Mouse (Mus musculus) spleen, embryonic (tissue): Measurements from ENCODE around the gene Mvb12b.

Experiments
- CTCF ChIA-PET: fragments of 350-600 bp; sonication (Branson Sonifier 250); formaldehyde crosslinking; loops from one replicate; lab custom pipeline; 2022; lab: Charles Lee

Mvb12b gene

DNA sequence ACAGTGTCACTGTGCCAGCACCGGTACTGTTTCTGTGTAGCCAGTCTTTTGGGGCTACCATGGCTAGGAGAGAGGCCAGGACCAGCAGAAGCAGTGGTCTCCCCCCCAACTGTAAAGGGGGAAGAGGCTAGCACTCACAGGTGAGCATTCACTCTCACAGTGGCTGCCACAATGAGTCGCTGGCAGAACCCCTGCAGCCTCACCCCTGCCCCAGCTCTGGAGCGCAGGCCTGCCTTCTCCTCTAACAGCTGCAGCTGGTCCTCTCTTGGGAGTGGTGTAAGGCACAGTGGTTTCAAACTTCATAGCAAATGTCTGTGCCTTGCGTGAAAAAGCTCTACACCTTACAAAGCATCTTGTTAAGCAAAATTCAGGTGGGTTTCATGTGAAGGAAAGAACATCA lies 70.7 kb downstream of the Mvb12b start:
- CTCF ChIA-PET, result no interaction called here

DNA sequence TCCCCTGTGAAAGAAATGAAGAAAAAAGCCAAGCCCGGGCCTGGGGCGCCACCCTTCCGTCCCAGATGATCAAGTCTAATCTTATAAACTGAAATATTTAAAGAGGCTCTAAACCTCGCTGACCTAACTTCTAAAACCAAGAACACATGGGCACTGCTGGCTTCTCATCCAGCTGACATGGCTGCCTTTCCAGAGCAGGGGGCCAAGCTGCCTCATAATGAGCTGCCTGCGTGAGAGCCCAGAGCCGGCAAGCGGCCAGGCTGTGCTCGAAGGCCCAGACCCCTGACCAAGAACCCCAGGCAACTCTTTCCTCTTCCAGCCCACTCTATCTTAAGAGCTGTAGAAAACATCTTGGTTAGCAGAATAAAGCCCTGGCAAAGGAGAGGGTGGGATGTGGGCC lies 73.2 kb downstream of the Mvb12b start:
- CTCF ChIA-PET, result no interaction called here

DNA sequence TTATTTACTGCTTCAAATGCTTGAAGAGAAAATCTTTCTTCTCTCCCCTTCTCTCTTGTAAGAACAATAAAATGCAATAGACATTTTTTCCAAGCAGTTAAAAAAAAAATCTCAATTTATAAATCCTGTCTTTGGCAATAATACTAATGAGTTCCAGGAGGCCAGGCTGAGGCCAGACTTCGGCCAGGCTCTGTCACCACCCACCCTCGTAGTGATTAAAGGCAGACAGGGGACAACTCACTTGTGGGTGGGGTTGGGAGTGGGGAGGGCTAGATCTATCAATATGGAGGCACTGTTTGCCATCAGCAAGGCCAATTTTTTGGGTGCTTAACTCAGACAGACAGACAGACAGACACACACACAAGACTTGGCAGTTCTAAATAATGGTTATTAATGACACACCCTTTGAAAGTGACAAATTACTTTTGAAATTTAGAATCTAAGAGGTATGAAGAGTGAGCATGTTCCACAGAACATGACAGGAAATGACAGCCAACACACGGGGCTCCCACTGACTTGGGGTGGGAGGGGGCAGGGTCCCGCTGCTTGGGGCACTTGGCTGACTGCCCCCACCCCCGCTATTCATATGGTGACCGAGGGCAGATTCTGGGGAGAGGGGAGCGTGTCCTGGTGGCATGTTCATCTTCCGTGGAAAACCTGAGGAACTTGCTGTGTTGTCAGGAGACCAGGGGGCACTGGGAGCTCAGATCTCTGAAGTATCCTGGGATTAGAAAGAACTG lies 74.1 kb downstream of the Mvb12b start:
- CTCF ChIA-PET, result no interaction called here

DNA sequence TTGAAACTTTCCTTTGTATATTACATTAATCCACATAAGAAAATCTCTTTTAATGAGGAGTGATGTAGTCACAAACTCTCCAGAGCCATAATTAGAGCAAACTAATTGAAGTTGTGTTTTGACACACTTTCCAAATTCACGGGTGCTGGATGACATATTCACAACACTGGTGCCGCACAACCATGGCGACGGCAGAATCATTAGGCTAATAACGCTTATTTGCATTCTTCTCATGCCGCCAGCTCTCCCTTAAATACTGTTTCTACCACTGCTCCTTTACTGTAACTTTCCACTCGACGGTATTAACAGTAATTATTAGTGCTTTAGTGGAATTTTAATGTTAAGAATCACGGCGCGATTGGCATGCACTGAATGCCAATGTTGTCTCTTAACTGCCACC lies 74.8 kb downstream of the Mvb12b start:
- CTCF ChIA-PET, result interaction anchor here (0.6 kb wide), 1 partner anchor 942 kb away, joined by 3 read pairs; no protein-coding TSS in a partner anchor

DNA sequence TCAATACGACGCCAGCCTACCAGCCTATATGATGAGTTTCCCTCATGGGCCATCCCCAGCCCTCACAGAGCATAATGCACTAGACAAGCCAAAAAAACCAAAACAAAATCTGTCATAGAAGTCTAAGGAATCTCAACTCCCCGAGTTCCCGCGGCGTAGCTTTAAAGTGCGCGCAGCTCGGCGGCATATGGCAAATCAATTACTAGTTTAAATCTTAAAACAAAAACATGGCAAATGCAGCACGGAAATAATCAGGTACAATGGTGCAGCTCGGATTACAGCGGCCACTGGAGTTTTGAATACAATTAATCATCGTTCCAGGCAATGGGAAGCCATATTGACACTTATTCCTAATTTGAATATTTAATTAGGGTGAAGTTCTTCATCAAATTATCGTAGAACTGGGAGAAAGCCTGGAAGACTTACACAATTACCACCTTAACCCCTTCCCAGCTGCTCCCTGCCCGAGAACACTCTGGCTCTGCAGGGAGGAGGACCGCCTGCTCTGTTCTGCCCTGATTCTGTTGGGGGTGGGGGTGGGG lies 76.3 kb downstream of the Mvb12b start:
- CTCF ChIA-PET, result no interaction called here

DNA sequence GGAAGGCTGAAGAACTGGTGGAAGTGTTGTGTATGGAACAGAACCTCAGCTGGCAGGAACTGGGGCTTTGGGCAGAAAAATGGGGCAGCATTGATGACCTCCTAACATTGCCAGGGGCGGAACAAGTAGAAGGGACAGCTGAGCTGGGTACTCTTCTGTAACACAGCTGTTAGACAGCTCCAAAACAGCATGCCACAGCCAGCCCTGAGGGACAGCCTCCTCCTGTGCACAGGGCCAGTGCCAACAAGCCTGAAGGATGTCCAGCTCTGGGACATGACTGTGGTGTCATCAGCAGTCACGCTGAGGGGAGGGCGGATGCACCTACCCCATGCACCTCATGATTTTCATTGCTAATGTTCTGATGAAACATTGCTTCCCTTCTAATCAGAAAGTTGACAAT lies 78.7 kb downstream of the Mvb12b start:
- CTCF ChIA-PET, result no interaction called here

DNA sequence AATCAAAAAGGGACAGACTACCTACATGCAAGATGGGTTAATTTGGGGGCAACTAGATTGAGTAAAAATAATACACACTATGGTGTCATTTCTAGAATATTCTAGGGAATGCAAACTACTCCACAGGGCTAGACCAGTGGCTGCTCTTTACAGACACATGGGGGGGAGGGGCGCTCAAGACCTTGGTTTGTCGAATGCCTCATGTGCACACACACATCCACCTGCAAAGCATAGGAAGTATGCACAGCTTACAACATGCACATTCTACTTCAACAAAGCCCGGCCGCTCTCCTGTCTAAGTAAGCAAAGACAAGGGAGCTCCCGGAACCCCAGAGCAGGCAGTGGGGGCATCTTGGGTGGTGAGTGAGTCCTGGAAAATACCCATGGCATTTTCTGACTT lies 79.7 kb downstream of the Mvb12b start:
- CTCF ChIA-PET, result no interaction called here

DNA sequence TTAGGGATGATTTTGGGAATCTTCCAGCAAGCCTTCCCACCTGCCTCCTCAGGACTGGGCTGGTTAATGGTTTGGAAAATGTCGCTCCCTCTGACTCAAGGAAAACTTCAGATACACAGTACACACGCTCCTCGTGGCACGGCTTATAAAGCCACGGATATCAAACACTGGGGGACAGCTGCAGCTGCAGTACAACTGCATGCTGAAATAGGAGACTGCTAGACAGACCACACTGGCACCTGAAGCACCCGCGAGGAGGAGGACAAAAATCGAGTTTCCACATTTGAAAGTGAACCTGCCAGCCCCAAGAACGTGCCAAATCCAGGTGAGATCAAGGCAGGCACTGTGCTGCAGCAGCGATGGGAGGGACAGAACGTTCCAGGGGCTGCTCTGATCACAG lies 82.1 kb downstream of the Mvb12b start:
- CTCF ChIA-PET, result no interaction called here

DNA sequence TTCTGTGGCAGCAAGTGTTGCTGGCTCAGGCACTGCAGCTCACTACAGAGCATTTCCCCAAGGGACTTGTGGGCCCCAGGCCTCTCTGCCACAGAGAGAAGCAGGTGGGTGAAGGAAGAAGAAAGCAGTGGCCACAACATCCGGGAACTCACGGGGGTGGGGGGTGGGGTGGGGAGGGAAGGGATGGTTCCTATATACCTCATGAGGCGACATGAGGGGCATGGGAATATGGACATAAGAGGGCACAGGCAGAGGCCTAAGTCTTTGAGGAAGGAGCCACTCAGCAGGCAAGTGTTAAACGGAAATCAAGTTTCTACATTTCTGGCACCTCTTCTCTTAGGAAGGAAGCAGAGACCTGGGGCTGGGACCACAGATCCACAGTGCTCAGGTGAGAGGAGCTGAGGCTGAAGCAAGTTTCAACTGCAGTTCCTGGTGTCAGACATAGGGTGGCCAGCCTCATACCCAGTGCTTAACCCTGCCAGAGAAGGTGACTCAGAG lies 84.0 kb downstream of the Mvb12b start:
- CTCF ChIA-PET, result no interaction called here

DNA sequence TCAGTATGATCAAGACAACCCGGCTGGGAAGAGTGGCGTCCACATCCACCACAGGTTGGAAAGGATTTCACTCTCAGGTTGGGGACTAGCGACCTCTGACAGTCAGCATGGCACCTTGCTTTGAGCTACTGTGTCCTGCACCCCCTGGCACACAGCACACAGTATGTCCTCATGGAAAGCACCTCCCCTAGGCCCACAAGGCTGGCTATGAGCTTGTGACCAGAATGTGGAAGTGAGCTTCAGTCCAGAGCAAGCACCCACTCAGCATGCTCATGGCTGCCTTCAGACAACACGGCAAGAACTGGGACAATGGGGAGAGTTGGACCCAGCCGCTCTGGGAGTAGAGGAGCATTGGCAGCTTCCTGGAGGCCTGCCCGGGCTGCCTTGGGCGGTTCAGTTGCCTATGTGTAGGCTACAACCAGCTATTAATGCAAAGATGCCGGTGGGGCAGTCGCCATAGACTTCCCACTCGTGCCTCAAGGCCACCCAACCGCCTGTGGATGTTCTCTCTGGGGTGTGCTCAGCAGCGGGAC lies 84.6 kb downstream of the Mvb12b start:
- CTCF ChIA-PET, result no interaction called here

DNA sequence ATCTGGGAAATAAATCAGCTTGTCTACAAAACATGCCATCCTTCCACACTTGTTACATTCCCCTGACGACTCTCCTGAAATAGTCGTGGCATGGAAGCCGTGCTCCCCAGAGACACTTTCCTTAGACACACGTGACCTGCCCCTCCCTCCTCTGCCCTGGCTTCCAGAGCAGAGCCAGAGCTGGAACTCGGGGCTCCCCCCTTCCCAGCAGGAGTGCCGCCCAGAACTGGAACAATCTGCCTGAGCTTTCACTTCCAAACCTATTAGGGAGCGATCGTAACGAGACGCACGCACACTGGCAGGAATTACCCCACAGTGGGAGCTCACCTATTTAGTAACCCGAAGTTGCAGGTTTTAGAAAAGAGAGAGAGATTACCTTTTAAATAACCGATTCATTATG lies 86.0 kb downstream of the Mvb12b start:
- CTCF ChIA-PET, result no interaction called here

DNA sequence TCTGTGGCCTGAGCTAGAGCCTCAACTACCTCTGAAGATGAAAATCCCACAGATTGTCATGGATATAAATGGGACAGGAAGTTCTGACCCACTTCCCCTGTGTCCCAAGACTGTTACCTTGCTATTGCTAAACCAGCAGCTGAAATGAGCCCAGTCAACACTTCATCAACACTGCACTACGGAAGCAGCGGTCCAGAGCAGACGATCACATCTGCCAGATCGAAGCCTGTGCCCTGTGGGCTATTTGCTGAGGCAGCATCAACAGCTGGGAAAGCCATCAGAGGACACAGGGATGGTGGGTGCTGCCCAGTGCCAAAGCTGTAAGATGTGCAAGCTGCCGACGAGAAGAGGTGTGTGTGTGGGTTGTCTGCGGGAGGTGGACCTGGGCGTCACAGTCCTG lies 86.4 kb downstream of the Mvb12b start:
- CTCF ChIA-PET, result no interaction called here

DNA sequence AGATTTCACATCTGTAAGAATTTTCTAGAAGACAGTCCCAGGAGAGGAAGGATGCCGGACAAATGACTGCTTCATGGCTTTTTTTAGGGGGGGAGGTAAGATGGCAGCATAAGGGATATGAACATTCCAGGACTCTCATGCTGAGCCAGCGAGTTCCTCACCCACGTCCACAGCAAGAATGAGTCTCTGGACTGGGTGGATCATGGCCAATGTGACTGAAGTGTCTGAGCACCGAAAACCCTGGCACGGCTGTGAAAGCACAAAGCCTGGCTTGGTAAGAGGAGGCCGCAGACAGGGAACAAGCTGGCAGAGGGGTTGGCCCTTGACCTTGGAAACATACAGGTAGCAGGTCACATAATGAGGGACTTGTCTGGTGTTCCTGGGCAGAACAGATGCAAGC lies 87.5 kb downstream of the Mvb12b start:
- CTCF ChIA-PET, result no interaction called here

DNA sequence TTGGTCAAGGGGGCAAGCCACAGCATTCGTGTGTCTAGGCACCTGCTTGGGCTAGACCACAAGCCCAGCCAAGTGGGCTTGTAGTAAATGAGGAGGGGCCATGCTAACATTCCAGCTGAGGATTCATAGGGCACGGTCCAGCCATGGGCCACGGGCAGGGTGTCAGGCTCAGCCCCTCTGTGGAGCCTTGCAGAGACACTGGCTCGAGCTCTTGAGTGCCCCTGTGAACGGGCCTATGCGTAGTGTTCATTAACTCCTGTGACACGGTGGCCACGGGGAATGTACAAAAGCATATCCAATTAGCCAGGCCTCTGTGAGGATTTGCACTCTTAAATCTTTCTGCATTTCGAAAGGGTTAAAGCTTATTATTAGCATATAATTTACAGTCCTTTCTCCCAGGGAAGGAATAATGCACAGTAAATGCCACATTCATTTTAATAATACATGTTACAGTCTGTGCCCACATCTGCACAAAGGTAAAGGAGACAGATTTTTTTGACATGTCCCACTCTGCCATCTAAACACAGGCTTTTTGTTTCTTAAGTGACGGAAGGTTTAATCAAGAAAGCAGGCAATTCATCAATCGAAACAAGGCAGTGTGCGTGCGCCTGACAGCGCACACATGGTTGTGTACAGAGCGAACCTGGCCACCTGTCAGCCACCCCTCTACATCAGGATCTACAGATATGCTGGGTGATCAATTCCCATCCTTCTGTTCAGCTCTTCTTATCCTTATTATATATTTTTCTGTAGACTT lies 91.9 kb downstream of the Mvb12b start:
- CTCF ChIA-PET, result interaction anchor here (0.5 kb wide), 1 partner anchor 896 kb away, joined by 5 read pairs; no protein-coding TSS in a partner anchor

DNA sequence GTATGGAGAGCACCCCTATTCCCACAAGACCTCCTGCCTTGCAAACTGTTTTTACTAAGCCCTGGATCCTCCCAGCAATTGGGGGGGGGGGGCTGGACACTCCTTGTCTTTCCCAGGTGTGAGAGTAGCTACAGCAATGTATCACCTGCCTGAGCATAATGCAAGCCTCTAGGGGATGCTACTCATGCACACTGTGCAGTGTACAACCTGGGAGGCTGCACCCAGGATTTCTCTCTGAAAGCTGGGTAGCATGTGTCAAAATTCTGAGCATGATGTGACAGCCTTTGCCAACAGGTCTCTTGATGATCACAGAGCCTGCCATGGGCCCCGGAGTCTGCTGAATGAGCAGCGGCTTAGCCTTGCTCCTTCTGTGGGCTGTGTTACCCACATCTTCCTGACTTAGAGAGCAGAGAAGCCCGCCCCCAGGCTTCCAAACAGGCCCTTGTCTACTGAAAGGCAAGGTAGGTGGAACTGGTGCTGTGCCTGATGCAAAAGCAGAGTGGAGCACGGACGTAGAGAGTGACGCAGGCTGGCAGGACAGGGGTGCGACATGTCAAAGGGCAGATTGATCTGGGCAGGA lies 92.7 kb downstream of the Mvb12b start:
- CTCF ChIA-PET, result interaction anchor here (0.5 kb wide), 1 partner anchor 897 kb away, joined by 5 read pairs; no protein-coding TSS in a partner anchor

DNA sequence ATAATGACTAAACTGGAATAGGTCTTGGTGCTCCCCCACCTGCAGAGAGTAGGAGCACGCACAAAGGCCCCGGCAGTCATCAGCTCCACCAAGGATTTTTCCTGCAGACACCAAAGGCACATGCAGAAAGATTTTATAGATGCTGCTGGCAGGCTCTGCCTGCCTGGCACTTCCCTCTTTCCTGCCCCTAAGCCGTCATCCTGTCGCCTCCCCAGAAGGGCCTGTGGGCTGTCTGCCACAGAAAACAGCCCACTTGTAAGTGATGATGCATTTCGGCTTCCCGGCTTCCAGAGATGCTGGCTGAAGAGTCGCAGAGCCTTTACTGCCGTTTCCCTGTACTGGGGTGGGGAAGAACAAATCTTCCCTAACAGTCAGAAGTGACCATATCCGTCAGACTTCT lies 93.3 kb downstream of the Mvb12b start:
- CTCF ChIA-PET, result no interaction called here

DNA sequence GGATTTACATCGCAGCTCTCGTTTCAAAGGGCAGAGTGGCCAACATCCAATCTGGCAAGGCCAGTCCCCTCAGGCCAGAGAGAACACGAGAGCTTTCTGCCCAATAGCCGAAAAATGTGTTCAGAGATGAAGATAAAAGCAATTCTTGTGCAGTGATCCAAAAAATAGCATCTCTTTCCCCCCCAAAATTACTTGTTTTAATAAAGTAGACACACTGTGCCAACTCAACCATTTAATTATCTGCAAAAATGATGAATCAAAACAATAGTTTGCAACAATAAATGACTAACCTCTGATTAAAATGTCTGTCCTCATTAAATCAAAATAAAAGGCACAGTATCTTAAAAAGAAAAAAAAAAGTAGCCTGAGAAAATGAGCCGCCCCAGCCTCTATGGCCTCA lies 97.4 kb downstream of the Mvb12b start:
- CTCF ChIA-PET, result no interaction called here

DNA sequence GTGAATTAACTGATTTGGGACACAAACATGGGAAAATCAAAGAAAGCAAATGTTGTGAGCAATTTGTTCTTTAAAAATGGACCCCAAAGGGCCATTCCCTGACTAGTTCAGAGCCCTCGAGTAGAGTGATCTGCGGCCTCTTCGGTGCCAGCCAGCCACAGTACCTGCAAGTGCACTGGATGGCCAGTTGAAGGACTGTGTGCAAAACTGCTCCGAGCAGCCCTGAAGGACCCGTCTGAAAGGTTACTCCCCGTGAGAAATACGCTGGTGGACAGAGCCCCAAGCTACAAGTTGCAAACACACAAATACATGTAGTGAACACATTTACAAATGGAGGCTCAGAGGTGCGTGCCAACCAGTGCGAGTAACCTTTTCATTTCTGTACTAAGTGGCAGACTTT lies 98.0 kb downstream of the Mvb12b start:
- CTCF ChIA-PET, result no interaction called here

DNA sequence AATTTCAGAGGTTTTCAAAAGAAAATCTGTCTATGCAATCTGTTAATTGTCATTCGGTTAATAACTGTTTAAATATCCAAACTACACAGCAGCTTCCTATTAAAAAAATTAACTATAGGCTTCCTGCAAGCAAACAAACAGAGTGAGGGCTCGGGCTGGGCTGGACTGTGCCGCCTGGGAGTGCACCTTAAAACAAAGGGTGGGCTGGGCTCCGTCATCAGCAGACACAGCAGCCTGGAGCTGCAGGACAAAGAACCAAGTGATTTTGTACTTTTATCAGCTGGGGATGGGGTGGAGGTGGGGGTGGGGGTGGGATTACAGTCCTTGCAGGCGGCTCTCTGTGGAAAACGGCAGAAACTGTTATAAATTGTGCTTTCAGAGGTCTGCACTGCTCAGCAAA lies 98.5 kb downstream of the Mvb12b start:
- CTCF ChIA-PET, result no interaction called here

DNA sequence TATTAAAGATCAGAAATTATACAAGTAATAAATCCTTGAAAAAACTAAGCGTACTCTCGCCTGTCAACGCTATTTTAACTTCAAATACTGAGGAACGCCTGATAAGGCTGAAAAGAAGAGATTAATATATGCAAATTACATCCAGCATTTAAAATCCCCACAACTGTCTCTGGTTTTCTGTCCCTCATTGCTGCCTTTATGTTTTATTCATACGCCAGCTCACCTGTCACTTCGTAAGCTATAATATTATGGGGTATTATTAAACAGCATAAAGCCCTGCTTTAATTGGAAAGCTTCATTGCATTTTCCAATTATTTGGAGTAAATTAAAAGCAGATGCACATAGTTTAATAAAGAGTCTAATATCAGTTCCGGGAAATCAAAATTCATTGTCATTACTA lies 98.9 kb downstream of the Mvb12b start:
- CTCF ChIA-PET, result interaction anchor here (0.6 kb wide), 1 partner anchor 172 kb away, joined by 3 read pairs; no protein-coding TSS in a partner anchor

DNA sequence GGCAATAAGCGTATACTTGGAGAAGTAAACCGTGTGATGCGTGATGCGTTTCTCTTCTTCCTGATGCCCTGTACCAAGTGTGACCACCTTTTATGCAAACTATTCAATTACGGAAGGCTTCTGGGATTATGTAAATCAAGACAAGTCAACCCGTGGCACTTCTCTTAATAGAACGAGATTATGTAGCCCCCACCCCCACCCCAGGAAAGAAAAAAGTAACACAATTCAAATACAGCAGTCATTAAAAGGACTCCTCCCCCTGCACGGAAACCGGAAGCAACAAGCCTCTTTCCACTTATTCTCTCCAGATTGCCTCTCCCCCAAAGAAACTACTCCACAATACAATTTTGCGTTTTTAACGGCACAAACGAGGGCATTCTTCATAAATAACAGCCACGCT lies 99.6 kb downstream of the Mvb12b start:
- CTCF ChIA-PET, result no interaction called here

DNA sequence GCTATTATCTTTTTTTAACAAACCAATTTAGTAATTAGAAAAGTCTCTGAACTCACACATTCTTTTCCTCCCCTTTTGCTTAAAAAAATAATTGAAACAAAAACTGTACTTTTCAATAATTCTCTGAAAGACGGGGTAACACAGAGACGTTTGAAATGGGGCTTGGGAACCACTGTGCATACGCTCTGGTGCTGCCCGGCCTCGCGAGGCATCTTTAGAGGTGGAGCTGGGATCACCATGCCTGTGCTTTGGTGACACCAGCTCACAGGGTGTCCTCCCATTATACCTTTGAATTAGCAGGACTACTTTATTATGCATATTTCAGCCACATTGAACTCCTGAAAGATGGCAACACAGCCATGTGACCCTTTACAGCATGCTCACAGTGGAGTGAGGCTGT lies 101.7 kb downstream of the Mvb12b start:
- CTCF ChIA-PET, result no interaction called here
